Mouse (Mus musculus) gastrocnemius, postnatal 4 days (tissue): Measurements from ENCODE around the gene Tmem19. TPM values are rescaled to one million over a fixed set of nuclear protein-coding genes. Genes with fewer than 3 reads are reported as not detected.
A peak's percentile ranks its signal among the peaks of the same experiment; 100 is the strongest.
"Not testable (repeated sequence)": the region's sequence is repeated elsewhere in the genome, so short reads cannot be mapped to it uniquely, and the experiment has no call there.

Experiments used
- DNase-seq, 2 experiments: peaks; one replicate each; pipeline ENCODE4 v3.0.0; 2021 to 2022; ENCODE audit warnings: low spot score in 2 of 2, mixed read lengths in 2 of 2
- total RNA-seq, 2 experiments: library from RNA; stranded (reverse); gene quantifications; 2 replicates each; pipeline ENCODE4 v1.2.3; 2021

Gene Tmem19
- total RNA-seq, 2 experiments from 2014 or later: 17.6 to 20.5 TPM

DNA sequence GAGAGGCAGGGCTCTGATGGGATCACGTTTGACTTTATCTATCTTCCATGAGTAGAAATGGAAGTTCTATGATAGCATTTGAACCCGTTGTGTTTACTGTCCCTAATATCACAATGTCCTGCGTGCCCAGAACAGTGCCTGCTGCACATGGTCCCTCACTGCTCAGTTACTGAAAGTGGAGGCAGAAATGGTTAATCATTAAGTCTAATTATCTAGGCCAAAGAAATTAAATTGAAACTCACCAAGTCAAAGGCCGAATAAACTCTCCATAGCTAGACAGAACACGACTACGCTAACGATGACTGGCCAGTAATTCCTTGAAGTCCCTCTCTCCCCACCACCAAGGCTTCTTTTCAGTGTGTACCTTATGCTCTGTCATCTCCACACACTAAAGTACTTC is 12.8 kb downstream of the Tmem19 start:
- no peak for DNase-seq

DNA sequence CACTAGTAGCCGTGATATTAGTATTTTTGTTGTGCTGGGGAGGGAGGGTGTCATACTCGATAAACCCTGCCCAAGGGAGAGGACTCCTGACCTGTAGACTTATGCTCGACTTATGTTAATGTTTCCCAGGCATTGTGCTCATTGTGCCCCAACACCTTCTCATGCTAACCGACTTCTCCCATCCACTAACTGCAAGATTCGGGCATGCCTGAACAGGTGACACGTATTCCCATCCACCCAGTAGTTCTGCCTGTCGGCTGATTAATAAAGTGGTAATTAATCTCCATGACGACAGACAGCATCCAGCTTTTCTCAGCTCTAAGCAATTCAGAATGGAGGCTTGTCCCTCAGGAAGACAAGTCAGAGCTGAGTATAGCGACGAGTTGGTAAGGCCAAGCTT is 13.3 kb downstream of the Tmem19 start:
- no peak for DNase-seq

DNA sequence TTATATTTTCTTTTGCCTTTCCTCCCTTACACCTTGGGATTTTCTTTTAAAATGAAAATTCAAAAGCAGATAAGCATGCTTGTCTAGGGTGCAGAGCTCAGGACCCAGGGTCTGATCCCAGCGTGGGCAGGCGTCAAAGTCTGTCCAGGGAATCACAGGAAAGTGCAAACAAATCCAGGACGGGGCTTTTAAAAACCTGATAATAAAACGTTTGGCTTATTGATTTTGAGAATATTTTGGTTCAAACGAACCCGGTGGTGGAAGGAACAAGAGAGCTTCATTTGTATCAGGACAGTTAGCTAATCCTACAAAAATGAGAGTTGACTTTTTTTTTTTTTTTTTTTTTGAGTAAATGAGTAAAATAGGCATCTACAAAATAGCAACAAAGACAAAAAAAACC is 14.2 kb downstream of the Tmem19 start:
- DNase-seq: no peak

DNA sequence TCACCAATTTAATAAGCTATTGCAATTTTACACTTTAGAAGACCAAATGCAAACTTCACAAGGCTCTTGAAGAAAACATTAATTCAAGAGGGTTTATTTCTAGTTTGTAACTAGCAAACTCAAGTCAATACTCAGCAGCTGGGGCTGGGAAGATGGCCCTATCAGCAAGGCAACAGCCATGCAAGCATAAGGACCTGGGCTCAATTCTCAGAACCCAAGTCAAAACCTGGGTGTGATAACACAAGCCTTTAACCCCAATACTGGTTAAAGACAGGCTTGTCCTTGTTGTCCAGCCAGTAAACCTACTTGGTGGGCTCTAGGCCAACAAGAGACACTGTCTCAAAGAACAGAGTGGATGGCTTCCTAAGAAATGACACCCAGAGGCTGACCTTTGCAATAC is 15.9 kb downstream of the Tmem19 start:
- no peak for DNase-seq

DNA sequence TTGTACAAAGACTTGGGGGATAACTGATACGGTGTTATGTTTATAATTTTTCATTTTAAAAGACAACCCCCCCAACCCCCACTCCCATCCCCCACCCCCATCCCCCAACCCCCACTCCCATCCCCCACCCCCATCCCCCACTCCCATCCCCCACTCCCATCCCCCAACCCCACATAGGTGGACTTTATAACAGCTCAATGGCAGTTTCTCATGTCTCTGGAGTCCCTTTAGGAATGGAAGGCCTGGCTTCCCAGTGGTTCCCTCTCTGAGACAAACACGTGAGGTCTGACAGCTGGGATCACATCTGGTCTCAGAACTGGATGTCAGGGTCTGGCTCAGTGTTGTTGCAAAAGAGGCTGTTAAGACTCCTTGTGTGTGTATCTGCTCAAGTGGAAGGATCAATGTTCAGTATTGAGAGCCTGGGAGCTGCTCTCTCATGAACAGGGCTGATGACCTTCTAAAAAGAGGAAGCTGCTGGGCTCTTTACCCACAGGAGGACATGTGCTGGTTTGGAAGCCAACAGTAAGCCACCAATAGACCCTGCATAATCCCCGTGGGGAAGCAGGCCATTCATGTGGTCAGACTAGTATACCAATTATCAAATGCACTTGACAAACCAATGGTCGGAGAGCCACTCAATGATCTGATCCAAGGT is 19.4 kb downstream of the Tmem19 start:
- DNase-seq: no peak

DNA sequence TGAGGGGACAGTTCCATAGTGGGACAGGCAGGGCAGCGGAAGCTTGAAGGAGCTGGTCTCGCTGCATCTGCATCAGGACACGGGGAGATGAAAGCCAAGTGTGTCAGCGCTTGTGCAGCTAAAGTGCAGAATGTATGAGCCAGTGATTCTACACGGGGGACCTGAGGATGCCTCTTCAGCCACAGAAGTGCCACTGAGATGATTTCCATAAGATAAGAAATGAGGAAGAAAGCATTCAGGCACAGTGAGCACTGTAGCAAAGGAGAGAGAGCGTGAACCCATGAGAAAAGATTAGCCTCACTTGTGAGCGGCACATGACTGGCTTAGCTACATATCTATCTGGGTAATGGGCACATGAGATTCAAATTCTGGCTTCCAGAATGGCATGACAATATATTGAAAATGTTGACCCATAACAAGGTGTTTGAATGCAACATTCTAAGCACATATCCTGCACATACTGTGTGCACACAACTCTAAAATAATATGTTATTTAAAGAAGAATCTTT is 22.4 kb downstream of the Tmem19 start:
- no peak for DNase-seq

DNA sequence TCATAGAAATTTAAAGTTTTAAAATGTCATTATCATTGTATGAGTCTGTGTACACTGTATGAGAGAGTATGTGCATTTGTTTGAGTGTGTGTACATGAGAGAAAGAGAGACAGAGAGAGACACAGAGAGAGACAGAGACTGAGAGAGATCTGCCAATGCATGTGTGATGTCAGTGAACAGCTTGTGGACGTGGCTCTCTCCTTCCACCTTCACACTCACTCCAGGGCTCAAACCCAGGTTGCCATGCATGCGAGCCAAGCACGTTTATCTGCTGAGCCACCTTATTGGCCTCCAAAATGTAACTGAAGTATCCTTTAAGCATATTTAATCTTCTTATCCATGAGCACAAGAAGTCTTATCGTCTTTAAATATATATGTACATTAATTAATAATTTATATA is 25.4 kb downstream of the Tmem19 start:
- no peak for DNase-seq

DNA sequence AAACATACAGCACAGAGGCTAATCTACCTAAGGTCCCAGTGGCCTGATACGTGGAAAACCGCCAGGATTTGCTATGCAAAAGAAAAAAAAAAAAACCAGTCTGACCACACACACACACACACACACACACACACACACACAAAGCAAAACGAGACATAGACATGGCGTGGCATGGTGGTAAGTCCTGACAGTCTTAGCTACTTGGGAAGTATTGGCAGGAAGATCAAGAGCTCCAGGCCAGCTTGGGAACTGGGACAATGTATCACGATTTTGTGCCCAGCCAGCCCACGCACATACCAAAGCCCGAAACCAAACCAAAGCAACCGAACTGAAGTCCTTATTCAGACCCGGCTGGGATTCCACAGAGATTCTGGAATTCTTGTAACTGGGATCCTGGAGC is 28.8 kb downstream of the Tmem19 start:
- no peak for DNase-seq

DNA sequence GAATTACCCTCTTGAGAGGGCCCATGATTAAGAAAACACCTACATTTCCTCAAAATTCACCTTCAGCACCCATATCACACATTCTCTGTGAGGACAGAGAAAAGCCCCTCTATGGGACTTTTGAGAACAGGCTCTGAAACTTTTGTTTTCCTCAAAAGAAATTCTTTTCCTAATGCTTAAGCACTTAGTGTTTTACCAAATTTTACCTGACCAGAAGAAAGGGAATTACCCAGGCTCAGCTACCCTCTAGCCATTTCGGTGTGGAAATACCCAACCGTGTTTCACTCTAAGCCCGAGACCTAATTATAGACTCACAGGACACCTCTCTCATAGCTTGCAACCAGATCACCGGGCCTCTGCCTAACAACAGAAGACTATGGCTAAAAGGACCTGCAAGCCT is 29.3 kb downstream of the Tmem19 start:
- DNase-seq: no peak

DNA sequence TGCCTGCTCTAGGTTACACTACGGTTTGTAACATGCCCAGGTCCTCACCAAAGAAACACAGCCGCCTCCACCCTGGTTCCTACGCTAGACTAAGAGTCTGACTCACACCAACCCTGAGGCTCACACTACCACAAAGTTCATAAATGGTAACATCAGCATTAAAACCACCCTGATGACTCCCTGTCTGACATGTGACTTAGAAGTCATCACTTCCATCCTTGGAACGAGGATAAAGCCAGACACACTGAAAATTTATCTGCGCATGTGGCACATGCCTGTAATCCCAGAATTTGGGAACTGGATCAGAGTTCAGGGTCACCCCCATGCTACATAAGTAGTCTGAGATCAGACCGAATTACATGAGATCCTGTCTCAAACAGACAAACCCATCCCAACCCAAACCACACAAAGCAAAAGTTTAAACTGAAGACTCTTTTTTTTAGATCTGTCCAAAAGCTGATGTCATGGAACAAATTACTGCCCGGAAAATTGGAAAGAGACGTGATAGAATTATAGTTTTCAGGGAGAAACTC is 29.8 kb downstream of the Tmem19 start:
- no peak for DNase-seq

DNA sequence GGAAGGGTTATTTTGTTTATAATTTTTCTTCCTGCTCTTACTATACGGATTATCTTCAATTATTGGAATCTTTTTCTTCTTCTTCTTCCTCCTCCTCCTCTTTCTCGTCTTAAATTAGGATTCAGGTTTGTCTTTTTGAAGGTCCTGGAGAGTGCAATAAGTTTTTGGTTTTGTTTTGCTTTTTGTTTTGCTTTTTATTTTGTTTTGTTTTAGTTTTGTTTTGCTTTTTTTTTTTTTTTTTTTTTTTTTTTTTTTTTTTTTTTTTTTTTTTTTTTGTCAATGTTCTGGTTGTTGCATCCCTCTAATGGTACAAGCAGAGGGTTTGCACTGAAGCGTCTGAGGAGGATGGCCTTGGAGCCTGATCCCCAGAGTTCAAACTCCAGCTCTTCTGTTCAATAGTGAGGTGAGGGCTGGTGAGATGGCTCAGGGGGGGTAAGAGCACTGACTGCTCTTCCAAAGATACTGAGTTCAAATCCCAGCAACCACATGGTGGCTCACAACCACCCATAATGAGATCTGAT is 33.2 kb downstream of the Tmem19 start:
- no peak for DNase-seq

DNA sequence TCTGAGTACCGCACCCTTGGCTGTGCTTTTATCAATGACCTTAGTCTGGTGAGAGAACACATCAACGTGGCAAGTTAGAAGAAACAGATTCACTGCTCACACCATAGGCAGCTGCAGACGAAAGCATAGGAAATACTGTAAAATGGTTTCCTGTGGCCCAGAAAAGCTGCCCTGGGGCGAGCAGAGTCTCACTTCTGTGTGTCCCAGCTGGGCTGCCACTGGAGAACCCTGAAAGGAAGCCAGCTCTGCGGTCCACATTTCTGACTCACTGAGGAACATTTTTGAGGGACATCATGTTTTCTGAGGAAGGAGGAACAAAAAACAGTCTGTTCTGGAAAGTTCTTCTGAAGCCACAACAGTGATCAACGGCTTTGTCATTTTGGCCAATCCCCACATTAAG is 33.8 kb downstream of the Tmem19 start:
- DNase-seq: no peak

DNA sequence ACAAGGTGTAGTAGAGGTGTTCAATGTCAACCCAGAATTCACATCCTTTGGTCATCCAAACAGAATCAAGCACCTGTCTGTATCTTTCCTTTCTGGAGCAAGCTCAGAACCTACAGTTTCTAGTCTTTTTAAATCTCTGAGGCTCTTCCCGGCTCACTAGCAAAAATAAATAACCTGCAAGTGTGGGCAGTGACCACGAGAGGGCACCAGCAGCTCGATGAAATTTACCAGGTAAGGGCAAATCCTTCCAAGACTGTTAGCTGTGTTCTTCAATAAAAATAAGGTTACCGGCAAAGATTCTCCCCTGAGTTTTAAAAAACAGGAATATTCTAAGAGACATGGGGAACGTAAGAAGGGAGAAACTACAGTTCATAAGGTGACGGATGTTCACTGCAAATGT is 39.0 kb downstream of the Tmem19 start:
- peak; percentile 35 to 53 for DNase-seq

DNA sequence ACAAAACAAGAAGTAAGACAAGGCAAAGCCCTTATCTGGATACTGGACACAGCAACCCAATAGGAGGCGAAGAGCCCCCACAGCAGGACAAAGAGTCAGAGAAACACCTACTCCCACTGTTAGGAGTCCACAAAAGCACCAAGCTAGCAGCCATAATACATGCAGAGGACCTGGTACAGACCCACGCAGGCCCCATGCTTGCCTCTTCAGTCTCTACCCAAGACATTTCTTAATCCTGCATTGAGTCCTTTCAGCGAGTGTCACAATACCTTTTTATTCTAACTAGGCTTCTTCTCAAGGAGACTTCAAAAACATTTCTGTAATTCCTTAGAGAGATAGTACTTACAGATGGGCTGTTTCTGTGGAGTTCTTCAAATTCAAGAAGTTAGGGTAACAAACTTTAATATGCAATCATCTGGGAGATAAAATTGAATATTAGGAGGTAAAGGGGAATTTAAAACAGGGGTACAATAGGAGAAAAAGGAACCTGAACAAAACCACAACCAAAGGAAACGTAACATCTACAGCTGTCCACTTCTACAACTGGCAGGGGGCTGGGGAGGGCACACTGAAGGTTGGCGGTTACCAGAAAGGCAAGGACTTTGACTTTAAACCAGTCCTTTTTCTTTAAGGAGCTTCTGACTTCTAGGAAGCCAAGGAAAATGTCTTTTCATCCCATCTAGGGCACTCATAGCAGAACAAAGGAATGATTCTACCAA is 40.8 kb downstream of the Tmem19 start:
- no peak for DNase-seq

DNA sequence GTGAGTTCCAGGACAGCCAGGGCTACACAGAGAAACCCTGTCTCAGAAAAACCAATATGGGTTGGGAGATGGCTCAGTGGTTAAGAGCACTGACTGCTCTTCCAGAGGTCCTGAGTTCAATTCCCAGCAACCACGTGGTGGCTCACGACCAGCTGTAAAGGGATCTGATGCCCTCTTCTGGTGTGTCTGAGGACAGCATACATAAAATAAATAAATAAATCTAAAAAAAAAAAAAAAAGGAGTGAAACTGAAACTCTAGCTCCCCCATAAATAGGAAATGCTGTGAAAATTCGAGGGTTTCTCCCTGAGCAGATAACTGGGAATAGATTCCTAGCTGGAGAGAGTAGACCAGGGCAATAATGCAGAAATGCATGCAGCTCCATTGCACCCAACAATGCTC is 43.9 kb downstream of the Tmem19 start:
- not testable (repeated sequence) for DNase-seq

DNA sequence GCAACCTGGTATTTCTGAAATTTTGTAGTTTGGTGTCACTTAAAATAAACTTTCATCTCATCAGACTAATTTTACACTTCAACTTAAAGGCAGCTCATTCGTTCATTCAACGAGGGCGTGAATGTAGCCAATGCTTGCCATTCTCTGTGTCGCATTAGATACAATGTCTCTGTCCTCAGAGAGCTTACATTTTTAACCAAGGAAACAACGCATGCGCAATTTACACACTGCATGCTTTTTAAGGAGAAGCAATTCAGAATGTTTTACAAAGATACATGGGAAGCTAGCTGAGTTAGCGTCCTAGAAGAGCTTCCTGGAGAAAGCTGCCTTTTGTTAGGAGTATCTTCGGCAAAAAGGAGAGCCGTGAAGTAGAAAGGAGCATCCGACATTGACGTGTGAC is 46.0 kb downstream of the Tmem19 start:
- DNase-seq: no peak

DNA sequence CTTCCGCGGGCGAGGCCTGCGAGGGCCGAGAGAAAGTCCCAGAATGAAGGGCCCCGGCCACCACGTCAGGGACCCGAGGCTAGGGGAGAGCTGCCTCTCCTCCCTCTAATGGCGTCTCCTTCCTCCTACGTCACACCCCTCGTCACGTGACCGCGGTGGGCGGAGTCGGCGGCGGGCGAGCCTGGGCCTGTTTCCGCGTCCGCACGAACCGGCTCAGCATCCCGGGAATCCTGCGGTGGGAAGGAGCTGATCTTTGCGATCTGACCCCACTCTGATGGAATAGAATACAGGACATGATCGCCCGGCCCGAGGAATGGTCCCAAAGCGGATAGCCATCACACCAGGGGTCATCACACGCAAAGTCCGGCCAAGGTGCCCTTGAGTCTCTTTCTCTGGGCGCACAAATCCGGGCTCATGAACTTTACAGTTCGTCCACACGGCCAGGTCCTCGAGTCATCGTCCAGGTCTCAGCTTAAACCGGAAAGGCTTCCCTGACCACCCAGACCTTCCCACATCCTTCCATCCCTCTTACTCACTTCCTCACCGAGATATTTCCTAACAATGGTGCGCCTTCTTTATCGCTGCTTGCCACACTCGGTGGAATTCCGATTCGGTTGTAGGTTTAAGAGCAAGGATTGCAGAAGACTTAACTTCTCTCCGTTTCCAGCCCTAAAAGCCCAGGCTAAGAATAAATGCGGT is 46.7 kb downstream of the Tmem19 start, which contains the start of gene Rab21:
Gene Rab21, minus strand, starts transcription at position 122 of the 699 bp plus-strand sequence.
- peak; percentile 99 for DNase-seq

DNA sequence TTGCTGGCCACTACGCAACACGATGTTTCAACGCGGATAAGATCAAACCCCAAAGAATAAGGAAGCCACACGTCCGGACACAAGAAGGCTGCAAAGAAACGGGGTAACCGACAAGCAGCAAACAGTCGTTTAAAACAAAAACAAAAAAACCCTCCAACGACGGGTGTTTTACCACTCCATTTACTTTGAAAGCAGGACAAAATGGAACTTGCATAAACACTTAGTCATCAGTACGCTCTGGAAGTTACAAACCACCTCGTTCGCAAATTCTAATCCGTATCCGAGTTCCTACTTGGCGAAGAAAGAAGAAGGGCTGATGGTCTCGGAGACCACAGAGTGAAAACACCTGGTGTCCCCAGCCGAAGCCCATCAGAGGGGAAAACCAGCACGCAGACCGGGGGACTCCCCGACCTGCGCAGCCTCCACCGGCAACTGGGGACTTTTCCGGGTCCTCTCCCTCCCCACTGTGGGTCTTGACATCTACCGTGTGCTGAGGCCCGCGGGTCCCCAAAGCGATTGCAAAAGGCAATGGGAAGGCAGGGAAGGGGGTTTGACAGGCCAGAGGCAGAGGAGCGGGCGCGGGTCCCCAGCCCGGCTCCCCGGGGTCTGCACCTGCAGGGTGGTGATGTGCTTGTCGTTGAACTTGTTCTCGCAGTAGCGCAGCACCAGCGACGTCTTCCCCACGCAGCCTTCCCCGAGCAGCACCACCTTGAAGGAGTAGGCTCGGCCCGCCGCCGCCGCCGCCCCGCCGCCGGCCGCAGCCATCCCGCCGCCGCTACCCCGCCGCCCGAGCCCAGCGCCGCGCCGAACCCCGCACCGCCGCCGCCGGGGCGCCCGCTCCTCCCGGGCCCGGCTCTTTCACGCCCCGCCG is 47.5 kb downstream of the Tmem19 start:
- peak in 1 of 2 experiments; percentile 33 for DNase-seq

DNA sequence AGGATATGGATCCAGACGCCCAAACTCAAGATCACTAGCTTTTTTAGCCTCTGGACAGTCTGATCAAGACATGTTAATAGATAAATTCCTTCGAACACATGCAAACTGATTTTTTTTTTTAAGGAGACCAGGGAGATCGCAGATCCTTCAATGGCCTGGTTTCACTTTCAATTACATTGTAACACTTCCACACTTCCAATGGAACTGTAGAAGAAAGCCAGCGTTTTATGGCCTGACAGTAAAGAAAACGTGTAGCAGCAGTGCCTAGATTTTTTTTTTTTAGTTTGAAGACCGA is 48.1 kb downstream of the Tmem19 start:
- no peak for DNase-seq

DNA sequence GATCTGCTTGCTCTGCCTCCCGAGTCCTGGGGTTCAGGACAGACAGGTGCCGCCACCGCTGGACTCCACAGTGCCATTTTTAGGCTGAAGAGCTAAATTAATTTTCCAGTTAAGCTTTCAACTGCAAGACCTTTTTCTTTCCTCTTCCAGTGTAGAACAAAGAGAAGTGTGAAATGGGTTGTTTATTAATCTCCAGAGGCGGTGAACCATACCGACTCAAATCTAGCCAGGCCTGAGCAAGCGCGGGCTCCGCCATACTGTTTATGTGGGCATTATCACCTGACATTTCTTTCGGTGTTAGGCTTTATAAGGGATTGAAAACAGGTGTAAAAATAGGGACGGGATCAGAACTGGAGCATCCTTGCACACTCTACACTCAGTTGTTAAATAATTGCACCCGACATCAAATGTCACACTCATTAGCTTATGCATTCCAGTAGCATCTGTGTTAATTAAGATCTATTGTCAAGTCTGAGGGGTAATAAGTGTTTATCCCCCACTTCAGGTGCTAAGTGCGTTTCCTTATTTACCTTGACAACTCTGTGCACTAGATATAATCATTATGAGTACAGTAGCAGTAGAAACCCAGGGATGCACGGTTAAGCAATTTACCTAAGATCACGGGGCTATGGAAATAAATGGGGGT is 48.5 kb downstream of the Tmem19 start:
- DNase-seq: no peak
